In genomic region chr17:23673424-23674073, GRCm38 (mm10) we compare ENCODE assay signal across 8 mouse cellular contexts. TPM values are rescaled to one million over a fixed set of nuclear protein-coding genes. Genes with fewer than 3 reads are reported as not detected.
A peak's percentile ranks its signal among the peaks of the same experiment; 100 is the strongest.
DNase-seq lines count a peak whose midpoint lies in the region; ATAC-seq lines count a peak whose summit lies in the region.

Gene Hcfc1r1, plus strand, starts transcription at chr17:23673596.
Gene Thoc6, minus strand, starts transcription at chr17:23673882.

- under 1% methylated on average over 45 of the region's 45 CpGs for WGBS in hindbrain, embryonic 11.5 days

- 0 out of 2 replicates have a peak within 1 kb of the TSS, but pooled peaks have one; percentile 58 for H3K27ac ChIP-seq in hindbrain, embryonic 11.5 days (ENCODE audit: low read depth, low read length)

- H3K36me3 ChIP-seq in hindbrain, embryonic 11.5 days (ENCODE audit: control insufficient read depth, insufficient read depth, low read length): peaks cover 3% of the 10 kb centered on the region; the same call in 1 of the 2 replicates

- peak within 1 kb of the TSS; percentile 64 for H3K4me3 ChIP-seq in hindbrain, embryonic 11.5 days (ENCODE audit: low read depth, low read length)

- ATAC-seq in hindbrain, embryonic 11.5 days (ENCODE audit: low FRiP score): peak; percentile 92

- H3K9ac ChIP-seq in hindbrain, embryonic 11.5 days (ENCODE audit: low read depth, low read length): peak within 1 kb of the TSS; percentile 66

- peak; percentile 93 for DNase-seq in Muller cell, postnatal 12 days (ENCODE audit: inconsistent ontology term)
- peak; percentile 98 for DNase-seq in cerebellum, adult 9-11 months
- peak; percentile 94 to 96 for DNase-seq in frontal cortex, adult 2 months (ENCODE audit: extremely low spot score in 1 of 2, low spot score in 1 of 2)
- DNase-seq in hindbrain, embryonic 11.5 days (ENCODE audit: low spot score): peak; percentile 92
- peak; percentile 92 to 94 for DNase-seq in layer of hippocampus, postnatal 10 days (ENCODE audit: low spot score in 2 of 2)
- DNase-seq in lung, postnatal 10 days: peak; percentile 94
- peak; percentile 91 for DNase-seq in ovary, postnatal 36 days (ENCODE audit: low spot score)
- DNase-seq in thymus, postnatal 25 days: peak; percentile 94

- H3K4me2 ChIP-seq in hindbrain, embryonic 11.5 days (replicated peaks; ENCODE audit: low read depth, low read length): peak within 1 kb of the TSS; percentile 79

- peaks cover 11% of the 10 kb centered on the region for H3K4me1 ChIP-seq in hindbrain, embryonic 11.5 days (replicated peaks; ENCODE audit: control insufficient read depth, insufficient read depth, low read length)

- peaks cover 27% of the 10 kb centered on the region for H3K27me3 ChIP-seq in hindbrain, embryonic 11.5 days (ENCODE audit: control insufficient read depth, insufficient read depth, low read length)

- H3K9me3 ChIP-seq in hindbrain, embryonic 11.5 days (ENCODE audit: control insufficient read depth, low read length): no peaks in the 10 kb centered on the region

RNA-seq across cellular contexts. Expression of gene Hcfc1r1, which starts in this region (rescaled TPM):
- polyA plus RNA-seq in frontal cortex, adult 2 months (2012; rRNA removed): 114 and 144 TPM in 2 replicates
- polyA plus RNA-seq in hindbrain, embryonic 11.5 days (2014; fragmentation: Nextera tagmentation; extraction: Ambion mirVana): 49.7 and 52.5 TPM in 2 replicates
- total RNA-seq in layer of hippocampus, postnatal 10 days (2021): 100 to 1,000 TPM; 137 to 148 TPM

RNA-seq across cellular contexts. Expression of gene Thoc6, which starts in this region (rescaled TPM):
- polyA plus RNA-seq in frontal cortex, adult 2 months (2012; rRNA removed): 9.1 and 11.3 TPM in 2 replicates
- polyA plus RNA-seq in hindbrain, embryonic 11.5 days (2014; fragmentation: Nextera tagmentation; extraction: Ambion mirVana): 56.6 and 56.8 TPM in 2 replicates
- 10 to 100 TPM; 11.4 to 12.9 TPM for total RNA-seq in layer of hippocampus, postnatal 10 days (2021)

Comparison
In these comparisons a context has a peak if more than half of its experiments do, and no peak if none do; other contexts are left out.
1. Peak in every context shown above with its lines: DNase-seq, ATAC-seq, H3K4me3 ChIP-seq and H3K27ac ChIP-seq.